Mouse (Mus musculus) cerebellum, adult 2 months (tissue): ENCODE data around the gene Ccdc28b. TPM values are rescaled to one million over a fixed set of nuclear protein-coding genes. Genes with fewer than 3 reads are reported as not detected.

Experiments
- DNase-seq, 2 experiments: peaks; one replicate each; pipeline ENCODE4 v3.0.0; 2021
- H3K27ac ChIP-seq: fragments of 200-500 bp; 2 replicates; pipeline ENCODE4 v1.5.1; 2012; ENCODE audit warnings: low read length, control low read depth, inconsistent platforms; ENCODE audit not compliant: insufficient read depth
- H3K27me3 ChIP-seq: fragments of 200-500 bp; 2 replicates; pipeline ENCODE4 v1.6.1; 2012; ENCODE audit warnings: inconsistent platforms, mild to moderate bottlenecking, low read length, moderate library complexity; ENCODE audit not compliant: control insufficient read depth, insufficient read depth
- H3K4me1 ChIP-seq: fragments of 200-500 bp; 2 replicates; pipeline ENCODE4 v1.6.1; 2011; ENCODE audit warnings: low read length; ENCODE audit not compliant: control insufficient read depth, insufficient read depth
- H3K4me3 ChIP-seq: fragments of 200-500 bp; replicated peaks from 2 replicates; pipeline ENCODE3; 2011; ENCODE audit warnings: mild to moderate bottlenecking, low read depth, low read length, control low read depth; ENCODE audit not compliant: insufficient read depth
- CTCF ChIP-seq: fragments of 200-500 bp; IDR thresholded peaks from 2 replicates; pipeline ENCODE4 v1.5.1; 2011; ENCODE audit warnings: low read depth, mild to moderate bottlenecking, control low read depth, low read length, moderate library complexity, borderline replicate concordance; ENCODE audit not compliant: insufficient read depth
- POLR2A ChIP-seq: fragments of 200-500 bp; IDR thresholded peaks from 2 replicates; pipeline ENCODE4 v1.6.1; 2011; ENCODE audit warnings: low read length, control low read depth, borderline replicate concordance; ENCODE audit not compliant: insufficient read depth
- WGBS: fragments of 180-500 bp; shearing (Covaris S2); methylation state at CpG from one replicate; pipeline ENCODE4 v1.1.7; 2018; 5-methylcytosine and 5-hydroxymethylcytosine counted together
- polyA plus RNA-seq: library from polyadenylated mRNA; depleted of rRNA; stranded (reverse); fragments of >200 nt; gene quantifications from 2 replicates; pipeline ENCODE4 v1.2.3, GENCODE M21; 2012

The Ccdc28b gene
- polyA plus RNA-seq, 1 experiment = 184 TPM

GRCm38 (mm10) chr4:129621283-129621841, 2.4 kb downstream of the Ccdc28b start:
- peaks cover 18% of the 10 kb centered on the region for H3K4me1 ChIP-seq
- WGBS = 11% methylated on average over 8 of the region's 8 CpGs
- TF ChIP-seq POLR2A (peak; percentile 39; the same call in 1 of the 2 replicates), CTCF (no peak)
- H3K27ac ChIP-seq = peak overlapping the region; percentile 90
- no peaks in the 10 kb centered on the region for H3K27me3 ChIP-seq
- peak overlapping the region; percentile 98 for H3K4me3 ChIP-seq
- peak; percentile 76 to 91 for DNase-seq

DNA sequence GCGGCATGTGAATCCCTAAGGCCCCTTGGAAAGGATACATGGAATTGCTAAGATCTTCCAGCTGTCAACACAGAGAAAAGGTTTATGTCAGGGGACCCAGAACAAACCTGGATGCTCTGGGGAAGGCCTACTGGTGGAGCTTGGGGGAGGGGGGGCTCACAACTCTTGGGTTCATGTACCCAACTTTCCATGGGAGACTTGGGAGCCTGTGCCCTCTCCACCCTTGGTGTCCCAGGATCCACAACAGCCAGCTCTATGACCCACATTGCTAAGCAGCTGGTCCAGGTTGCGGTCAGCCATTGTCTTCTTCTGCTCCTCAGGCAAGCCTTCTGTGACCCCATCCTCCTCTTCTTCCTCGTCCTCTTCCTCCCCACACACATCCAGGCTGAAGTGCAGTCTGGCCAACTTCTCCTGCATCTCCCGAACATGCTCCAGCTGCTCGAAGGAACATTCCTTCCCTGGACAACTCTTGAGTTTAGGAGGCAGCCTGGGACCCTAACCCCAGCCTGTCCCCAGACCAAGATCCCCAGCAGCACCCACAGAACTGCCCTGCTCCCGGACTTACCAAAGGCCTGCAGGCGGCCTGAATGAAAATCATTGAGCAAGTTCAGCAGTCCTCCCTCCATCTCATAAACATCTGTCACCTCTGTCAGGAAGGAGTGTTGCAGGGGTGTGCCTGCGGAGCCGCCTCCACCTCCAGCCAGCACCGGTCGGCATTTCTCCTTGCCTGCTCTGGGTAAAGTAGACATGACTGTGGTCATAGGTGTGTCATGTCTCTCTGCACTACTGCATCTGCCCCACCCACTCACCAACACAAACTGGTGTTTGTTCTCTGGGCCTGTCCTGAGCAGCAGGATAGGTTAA, 3.1 kb downstream of the Ccdc28b start:
- peak overlapping the region; percentile 90 for H3K27ac ChIP-seq

DNA sequence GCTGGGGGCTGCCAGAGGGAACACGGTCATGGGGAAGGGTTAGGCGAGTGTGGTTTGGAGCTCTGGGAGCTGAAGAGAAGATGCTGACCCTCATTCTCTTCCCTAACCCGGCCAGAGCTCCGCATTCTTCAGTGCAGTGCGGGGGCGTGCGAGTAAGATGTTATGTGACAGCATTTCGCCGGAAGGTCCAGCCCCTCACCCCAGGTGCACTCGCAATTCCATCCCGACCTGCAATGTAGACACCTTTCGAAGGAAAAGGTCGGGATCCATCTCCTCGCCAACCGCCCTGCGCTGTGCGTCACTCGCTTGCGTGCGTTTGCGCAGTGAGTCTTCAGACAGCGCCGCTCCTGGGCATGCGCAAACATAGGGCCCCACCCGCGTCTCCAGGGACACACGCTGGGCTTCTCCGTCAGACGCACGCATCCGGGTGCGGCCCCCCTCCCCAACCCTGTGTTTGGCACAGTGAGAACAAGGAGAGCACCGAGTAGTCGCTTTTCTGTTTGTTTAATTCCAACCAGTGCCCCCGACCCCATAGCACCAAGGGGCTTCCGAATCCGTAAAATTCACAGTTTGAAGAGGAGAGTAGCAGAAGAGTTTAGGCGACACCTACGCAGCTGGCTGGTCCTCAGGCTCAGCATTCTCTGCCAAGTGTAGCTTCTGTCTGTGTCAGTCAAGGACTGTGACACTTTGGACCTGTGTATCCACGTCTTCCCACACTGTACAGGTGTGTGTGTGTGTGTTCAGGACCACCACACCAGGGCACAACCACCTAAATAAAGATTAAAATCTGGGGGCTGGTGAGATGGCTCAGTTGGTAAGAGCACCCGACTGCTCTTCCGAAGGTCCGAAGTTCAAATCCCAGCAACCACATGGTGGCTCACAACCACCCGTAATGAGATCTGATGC, 4.7 kb downstream of the Ccdc28b start, which contains the start of gene Iqcc:
TSS of gene Iqcc (minus strand) at position 314 of the 906 bp plus-strand sequence.
- no peaks in the 10 kb centered on the region for H3K27me3 ChIP-seq
- WGBS = 2% methylated on average over 44 of the region's 44 CpGs
- H3K4me1 ChIP-seq = peaks cover 12% of the 10 kb centered on the region
- TF ChIP-seq CTCF (no peak; the same call in 1 of the 2 replicates), POLR2A (peak; percentile 97)
- H3K27ac ChIP-seq = peak within 1 kb of the TSS; percentile 90
- peak; percentile 96 to 97 for DNase-seq
- H3K4me3 ChIP-seq = peak within 1 kb of the TSS; percentile 62

More for the DNA sequence above, 3.1 kb downstream of the Ccdc28b start:
- no peaks in the 10 kb centered on the region for H3K27me3 ChIP-seq
- peaks cover 18% of the 10 kb centered on the region for H3K4me1 ChIP-seq
- WGBS = 73% methylated on average over 11 of the region's 11 CpGs
- no peak for DNase-seq
- TF ChIP-seq POLR2A (no peak), CTCF (no peak)
- peak overlapping the region; percentile 57 for H3K4me3 ChIP-seq

GRCm38 (mm10) chr4:129618031-129618430, 5.7 kb downstream of the Ccdc28b start:
- H3K27me3 ChIP-seq = no peaks in the 10 kb centered on the region
- H3K27ac ChIP-seq = peak overlapping the region; percentile 90
- H3K4me1 ChIP-seq = peaks cover 12% of the 10 kb centered on the region
- H3K4me3 ChIP-seq = peak overlapping the region; percentile 62
- TF ChIP-seq CTCF = no peak
- no peak for TF ChIP-seq POLR2A
- 96% methylated on average over 5 of the region's 5 CpGs for WGBS
- peak in 1 of 2 experiments; percentile 26 for DNase-seq

DNA sequence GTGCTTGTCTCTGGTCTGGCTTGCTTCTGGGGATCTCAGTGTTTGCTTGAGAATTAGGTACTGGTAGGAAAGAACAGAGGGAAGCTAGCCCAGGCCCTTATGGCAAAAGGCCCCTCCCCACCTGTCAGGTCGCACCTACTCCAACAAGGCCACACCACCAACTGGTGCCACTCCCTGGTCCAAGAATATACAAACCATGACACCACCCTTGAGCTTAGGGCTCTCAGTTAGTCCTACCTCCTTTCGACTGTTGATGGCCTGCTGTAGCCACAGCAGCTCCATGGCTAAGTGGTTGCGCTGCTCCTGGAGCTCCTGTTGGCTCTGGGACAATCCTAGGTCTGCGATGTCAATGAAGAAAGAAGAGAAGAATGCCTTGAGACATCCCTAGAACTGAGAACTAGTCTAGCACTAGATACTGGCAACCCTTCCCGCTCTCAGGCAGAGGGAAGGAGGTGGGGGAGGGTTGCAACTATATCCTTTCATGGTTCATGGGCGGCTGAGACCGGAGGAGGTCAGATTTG, 6.6 kb downstream of the Ccdc28b start:
- WGBS = 91% methylated on average over 7 of the region's 7 CpGs
- H3K27me3 ChIP-seq = no peaks in the 10 kb centered on the region
- no peak overlapping the region for H3K27ac ChIP-seq
- TF ChIP-seq POLR2A = no peak
- no peak for TF ChIP-seq CTCF
- peaks cover 12% of the 10 kb centered on the region for H3K4me1 ChIP-seq
- no peak for DNase-seq
- no peak overlapping the region for H3K4me3 ChIP-seq

GRCm38 (mm10) chr4:129616631-129617030, 7.1 kb downstream of the Ccdc28b start:
- no peaks in the 10 kb centered on the region for H3K27me3 ChIP-seq

DNA sequence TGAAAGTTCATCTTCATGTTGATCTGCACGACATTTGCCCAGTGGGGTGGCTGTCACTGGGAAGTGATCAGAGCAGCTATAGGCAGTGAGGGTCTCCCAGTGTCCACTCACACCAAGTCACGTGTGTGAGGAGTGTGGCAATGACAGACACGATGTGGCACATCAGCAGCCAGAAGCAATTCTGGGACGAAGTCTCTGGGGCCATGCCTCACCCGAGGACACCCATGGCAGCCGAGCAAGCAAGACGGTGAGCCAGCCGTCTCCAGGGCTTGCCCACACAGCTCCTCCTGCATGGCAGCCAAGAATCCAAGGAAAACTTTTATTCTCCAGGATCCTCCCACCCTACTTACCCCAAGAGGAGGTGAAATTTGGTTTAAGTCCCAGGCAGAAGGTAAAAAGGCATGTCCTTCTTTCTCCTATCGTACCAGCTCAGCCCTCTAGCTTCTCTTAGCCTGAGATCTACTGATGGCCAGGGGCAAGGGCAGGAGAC, 7.9 kb downstream of the Ccdc28b start:
- WGBS = 76% methylated on average over 9 of the region's 9 CpGs
- Histone ChIP-seq H3K4me3 (no peak overlapping the region), H3K4me1 (peaks cover 8% of the 10 kb centered on the region), H3K27me3 (no peaks in the 10 kb centered on the region), H3K27ac (no peak overlapping the region)
- TF ChIP-seq POLR2A = no peak
- no peak for TF ChIP-seq CTCF
- no peak for DNase-seq

More at GRCm38 (mm10) chr4:129616631-129617030, 7.1 kb downstream of the Ccdc28b start:
- DNase-seq = no peak
- TF ChIP-seq POLR2A (no peak), CTCF (no peak)
- H3K27ac ChIP-seq = no peak overlapping the region
- WGBS = 91% methylated on average over 3 of the region's 3 CpGs
- H3K4me1 ChIP-seq = peaks cover 12% of the 10 kb centered on the region
- H3K4me3 ChIP-seq = no peak overlapping the region
